Mouse (Mus musculus) thymus, adult 18-20 months (tissue): ENCODE data around the gene Ttc39b.

ENCODE experiments used
- DNase-seq, 2 experiments: peaks; one replicate each; pipeline ENCODE4 v3.0.0; 2022; ENCODE audit warnings: mixed read lengths in 2 of 2

The Ttc39b gene

DNA sequence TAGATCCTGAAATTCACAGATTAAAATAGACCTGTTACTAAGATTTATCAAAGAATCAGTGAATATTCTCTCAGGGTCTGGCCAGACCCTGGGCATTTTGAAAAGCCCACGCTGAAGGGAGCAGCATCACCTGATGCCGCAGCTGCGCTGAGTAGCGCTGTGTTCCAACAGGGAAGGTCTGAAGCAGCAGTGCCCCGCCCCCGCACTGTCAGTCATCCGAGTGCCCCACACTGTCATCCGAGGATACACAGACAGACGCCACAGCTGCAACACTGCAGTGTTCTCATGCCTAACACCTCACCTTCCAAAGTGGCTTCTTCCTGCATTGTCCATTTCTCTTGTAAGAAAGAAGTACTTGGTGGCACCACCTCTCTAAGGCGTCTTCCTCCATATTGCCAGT lies 96.0 kb downstream of the Ttc39b start:
- DNase-seq = no peak

- DNase-seq = no peak
Observed at GRCm38 (mm10) chr4:83225633-83226360, 98.3 kb downstream of the Ttc39b start.

GRCm38 (mm10) chr4:83224242-83224641 lies 99.8 kb downstream of the Ttc39b start:
- no peak for DNase-seq

DNA sequence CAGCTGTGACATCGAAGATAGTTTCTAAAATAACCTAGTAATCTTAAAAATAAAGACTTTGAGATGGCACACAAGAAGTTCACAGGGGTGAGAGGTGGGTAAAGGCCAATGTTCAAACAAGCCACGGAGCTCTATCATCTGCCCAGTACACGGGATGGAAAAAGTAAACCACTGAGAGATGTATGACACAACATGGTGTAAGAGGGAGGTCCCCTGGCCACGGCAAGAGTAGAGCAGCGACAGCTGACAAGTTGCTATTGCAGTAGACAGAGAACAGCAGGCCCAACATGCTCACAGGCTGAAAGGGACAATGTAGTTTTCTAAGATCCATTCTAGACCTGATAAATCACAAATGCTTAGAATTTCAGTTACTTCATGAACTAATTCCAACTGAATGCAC lies 100.9 kb downstream of the Ttc39b start:
- DNase-seq = no peak

DNA sequence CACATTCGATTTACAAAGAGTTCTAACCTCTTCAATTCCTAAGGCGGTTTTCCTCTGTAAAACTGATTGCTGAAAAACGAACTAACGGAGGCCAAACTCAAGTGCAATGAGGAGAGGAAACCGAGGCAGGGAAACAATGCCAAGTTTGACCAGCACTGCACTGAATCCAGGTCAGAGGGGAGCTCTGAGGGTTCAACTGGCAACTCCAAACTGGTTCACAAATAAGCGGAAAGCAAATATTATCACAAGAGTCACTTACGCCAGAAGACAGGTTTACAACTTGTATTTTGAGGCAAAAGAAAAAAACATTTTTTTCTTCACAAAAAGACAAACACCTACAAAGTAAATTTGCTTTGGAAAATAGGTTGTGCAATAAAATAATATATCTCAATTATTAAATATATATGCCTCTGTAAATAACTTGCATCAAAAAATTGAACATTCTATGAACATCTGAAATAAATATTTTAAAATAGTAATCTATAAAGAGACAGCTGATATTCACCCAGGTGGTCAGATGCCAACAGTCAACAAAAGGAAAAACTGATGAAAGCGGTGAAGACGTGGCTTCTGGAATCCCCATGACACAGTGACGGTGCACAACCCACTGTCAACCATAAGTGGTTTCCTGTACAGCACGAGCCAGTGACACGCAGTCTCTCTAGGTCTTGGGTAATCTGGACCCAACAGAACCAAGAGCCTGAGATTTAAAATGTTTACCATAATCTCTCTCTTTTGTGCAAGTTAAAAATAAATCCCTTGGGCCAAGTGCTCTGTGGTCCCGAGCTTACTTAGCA lies 103.1 kb downstream of the Ttc39b start:
- DNase-seq = no peak

- DNase-seq = no peak
Observed at GRCm38 (mm10) chr4:83219253-83219652, 104.8 kb downstream of the Ttc39b start.

DNA sequence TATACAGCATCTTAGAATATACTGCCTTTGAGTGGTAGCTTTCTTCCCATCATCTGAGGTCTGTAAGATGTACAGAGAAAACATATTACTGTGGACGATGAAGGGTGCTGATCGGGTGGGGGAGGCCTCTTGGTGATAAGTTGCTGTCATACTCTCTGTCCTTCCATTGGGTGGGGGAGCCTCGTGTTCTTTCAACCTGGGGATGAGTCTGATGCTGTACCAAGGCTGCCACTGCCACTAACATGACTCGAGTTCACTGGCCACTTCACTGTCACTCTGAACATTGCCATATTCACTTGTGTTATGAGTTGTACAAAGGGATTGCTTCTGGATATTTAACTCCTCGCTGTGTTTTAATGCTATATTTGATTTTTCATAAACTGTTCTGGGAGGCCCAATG lies 106.9 kb downstream of the Ttc39b start:
- DNase-seq = no peak

GRCm38 (mm10) chr4:83216381-83216780 lies 107.7 kb downstream of the Ttc39b start:
- no peak for DNase-seq

GRCm38 (mm10) chr4:83215776-83216175 lies 108.3 kb downstream of the Ttc39b start:
- DNase-seq = no peak

DNA sequence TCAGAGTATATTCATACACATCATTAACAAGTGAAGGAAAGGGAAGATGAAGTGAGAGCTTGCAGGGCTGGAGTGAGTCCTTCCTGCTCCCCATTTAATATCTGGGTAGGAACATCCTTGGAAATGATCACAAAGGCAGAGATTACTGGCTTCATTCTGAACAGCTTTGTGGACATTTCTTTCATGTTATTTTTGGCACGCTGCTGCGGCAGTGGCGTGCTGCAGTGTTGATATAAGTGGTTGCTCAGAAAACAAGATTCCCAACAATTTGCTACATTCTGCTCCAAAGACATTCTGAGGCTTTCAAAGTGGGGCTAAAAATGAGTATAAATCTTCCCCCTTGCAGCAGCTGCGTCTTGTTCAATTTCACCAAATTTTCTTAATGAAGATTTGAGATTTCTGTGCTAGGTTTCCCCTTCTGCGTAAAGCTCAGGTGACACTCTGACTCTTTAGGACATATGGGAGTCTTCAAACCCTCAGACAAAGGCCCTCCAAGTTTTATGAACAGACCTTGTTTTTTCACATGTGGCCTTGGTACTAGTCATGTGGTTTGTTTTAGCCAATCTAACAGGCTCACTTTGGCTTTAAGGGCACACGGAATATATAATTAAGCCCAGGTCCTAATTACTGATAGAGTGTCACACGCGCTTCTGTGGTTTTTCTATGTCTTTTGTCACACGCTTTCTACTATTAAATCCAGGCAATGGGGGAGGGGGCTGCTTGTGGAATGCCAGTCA lies 109.1 kb downstream of the Ttc39b start:
- no peak for DNase-seq

DNA sequence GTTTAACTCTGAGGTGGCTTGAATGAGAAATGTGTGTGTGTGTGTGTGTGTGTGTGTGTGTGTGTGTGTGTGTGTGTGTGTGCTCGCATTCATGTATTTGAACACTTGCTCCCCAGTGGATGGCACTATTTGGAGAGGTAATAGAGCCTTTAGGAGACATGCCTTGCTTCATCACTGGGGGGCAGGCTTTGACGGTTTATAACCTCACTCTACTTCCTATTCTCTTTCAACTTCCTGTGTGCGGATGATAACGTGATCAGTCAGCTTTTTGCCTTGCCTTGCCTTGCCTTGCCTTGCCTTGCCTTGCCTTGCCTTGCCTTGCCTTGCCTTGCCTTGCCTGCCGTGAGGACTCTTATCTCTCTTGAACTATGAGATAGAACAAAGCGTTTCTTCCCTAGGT lies 110.3 kb downstream of the Ttc39b start:
- DNase-seq = no peak

DNA sequence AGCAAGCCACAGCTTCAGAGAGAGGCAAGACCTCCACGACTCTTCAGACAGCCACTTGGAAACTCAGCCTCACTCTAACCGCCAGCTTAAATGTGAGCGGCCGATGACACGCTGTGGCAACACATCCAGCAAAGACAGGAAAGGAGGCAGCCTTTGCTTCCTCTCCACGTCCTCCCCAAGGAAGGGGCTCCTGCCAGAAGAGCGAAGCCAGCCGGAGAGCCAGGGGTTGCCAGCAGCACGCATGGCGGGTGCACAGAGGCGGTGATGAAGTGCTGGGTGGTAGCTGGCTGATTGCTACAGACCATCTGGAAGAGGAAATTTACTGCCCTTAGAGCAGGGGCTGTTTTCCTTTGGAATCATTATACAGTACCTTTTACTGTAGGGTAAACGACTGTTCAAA lies 112.3 kb downstream of the Ttc39b start:
- no peak for DNase-seq

DNA sequence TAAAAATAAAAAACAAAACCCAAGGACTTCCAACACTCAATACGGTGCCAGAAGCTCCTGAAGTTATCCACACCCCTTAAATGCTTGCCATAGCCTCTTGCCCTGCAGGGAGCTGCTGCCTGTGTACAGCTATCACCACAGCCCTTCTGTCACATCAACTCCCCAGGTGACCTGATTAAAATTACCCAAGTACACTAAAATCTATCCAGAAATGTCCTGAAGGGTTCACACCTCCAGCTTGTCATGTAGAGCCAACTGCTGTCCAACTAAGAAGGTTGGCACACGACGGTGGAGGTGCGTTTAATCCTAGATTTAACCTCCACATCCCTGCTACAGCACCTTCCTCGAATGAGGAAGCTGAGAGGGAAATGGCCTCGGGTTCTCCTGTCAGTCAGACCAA lies 113.6 kb downstream of the Ttc39b start:
- DNase-seq = no peak

GRCm38 (mm10) chr4:83206803-83207586 lies 117.1 kb downstream of the Ttc39b start:
- no peak for DNase-seq

DNA sequence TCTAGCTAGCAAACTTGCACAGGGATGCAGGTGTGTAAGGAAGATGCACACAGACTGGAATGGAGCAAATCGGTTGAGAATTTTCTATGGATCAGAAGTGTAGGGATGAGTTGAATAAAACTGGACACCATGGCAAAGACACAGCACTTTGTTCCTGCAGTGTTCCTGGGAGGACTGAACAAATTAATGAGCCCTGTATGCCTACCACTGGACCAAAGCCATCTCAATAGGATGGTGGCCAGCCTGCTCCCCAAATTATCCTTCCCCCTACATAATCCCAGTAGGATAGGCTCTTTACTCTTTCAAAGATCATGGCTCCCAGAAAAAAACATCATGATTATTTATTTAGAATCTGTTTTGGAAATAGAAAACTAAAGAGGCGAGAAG lies 117.6 kb downstream of the Ttc39b start:
- DNase-seq = no peak

- DNase-seq = no peak
Observed at GRCm38 (mm10) chr4:83199391-83199790, 124.7 kb downstream of the Ttc39b start.

DNA sequence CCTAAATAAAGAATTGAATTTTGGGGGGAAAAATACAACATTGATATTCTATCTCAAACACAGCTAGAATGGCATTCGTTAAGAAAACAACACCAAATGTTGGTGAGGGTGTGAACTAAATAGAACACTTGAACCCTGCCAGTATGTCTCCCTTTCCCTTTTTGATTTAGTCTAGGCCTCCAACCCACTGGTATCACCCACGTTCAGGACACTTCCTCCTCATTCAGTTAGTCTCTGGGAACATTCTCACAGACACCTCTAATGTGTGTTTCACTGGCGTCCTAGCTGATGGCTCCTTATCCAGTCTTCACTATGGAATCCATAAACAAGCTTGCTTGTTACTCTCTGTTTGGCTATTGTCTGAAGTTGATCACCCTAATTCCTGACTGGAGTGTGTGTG lies 125.9 kb downstream of the Ttc39b start:
- DNase-seq = no peak

GRCm38 (mm10) chr4:83189736-83190135 lies 134.3 kb downstream of the Ttc39b start:
- DNase-seq = no peak

- DNase-seq = no peak
Observed at GRCm38 (mm10) chr4:83187324-83187723, 136.7 kb downstream of the Ttc39b start.

- DNase-seq = no peak
Observed at GRCm38 (mm10) chr4:83186448-83186847, 137.6 kb downstream of the Ttc39b start.

GRCm38 (mm10) chr4:83183288-83183930 lies 140.6 kb downstream of the Ttc39b start:
- DNase-seq = no peak
